Mouse (Mus musculus) hindbrain, embryonic 15.5 days (tissue): Measurements from ENCODE around the gene Pmfbp1. TPM values are rescaled to one million over a fixed set of nuclear protein-coding genes. Genes with fewer than 3 reads are reported as not detected.

ENCODE experiments used
- ATAC-seq: fragments of 200-750 bp; cut with Nextera tagmentation; 2 replicates; pipeline ENCODE4 v1.8.0; 2017; ENCODE audit warnings: low read depth, moderate number of reproducible peaks, moderate TSS enrichment; ENCODE audit not compliant: low FRiP score
- H3K27ac ChIP-seq: fragments of 300-500 bp; sonication (generic); replicated peaks from 2 replicates; pipeline ENCODE4 v1.5.1; 2015; ENCODE audit warnings: mild to moderate bottlenecking, inconsistent platforms
- H3K27me3 ChIP-seq: fragments of 300-500 bp; sonication (generic); 2 replicates; pipeline ENCODE4 v1.6.1; 2015; ENCODE audit warnings: control low read depth, inconsistent platforms
- H3K36me3 ChIP-seq: fragments of 300-500 bp; sonication (generic); 2 replicates; pipeline ENCODE4 v1.6.1; 2015; ENCODE audit warnings: control low read depth, inconsistent platforms
- H3K4me1 ChIP-seq: fragments of 300-500 bp; sonication (generic); replicated peaks from 2 replicates; pipeline ENCODE4 v1.6.1; 2015; ENCODE audit warnings: control low read depth, inconsistent platforms
- H3K4me2 ChIP-seq: fragments of 300-500 bp; sonication (generic); 2 replicates; pipeline ENCODE4 v1.6.1; 2015; ENCODE audit warnings: moderate library complexity, mild to moderate bottlenecking, inconsistent platforms
- H3K4me3 ChIP-seq: fragments of 300-500 bp; sonication (generic); 2 replicates; pipeline ENCODE4 v1.5.1; 2015; ENCODE audit warnings: mild to moderate bottlenecking, inconsistent platforms
- H3K9ac ChIP-seq: fragments of 300-500 bp; sonication (generic); 2 replicates; pipeline ENCODE4 v1.6.1; 2015; ENCODE audit warnings: inconsistent platforms
- H3K9me3 ChIP-seq: fragments of 300-500 bp; sonication (generic); 2 replicates; pipeline ENCODE4 v1.6.1; 2016; ENCODE audit warnings: control low read depth, inconsistent platforms
- WGBS: fragments of 180-500 bp; shearing (Covaris S2); methylation state at CpG from one replicate; pipeline ENCODE4 v1.1.7; 2015; 5-methylcytosine and 5-hydroxymethylcytosine counted together
- polyA plus RNA-seq: library from polyadenylated mRNA; unstranded; fragments of >200 nt; fragmentation: Nextera tagmentation; extraction: Ambion mirVana; gene quantifications from 2 replicates; pipeline ENCODE4 v1.2.1, GENCODE M21; 2015

Gene Pmfbp1
- polyA plus RNA-seq, 1 experiment from 2014 or later: 2.1 TPM

- no peak overlapping the region for H3K4me2 ChIP-seq
- ATAC-seq: no peak
- H3K27me3 ChIP-seq: no peaks in the 10 kb centered on the region
- no peaks in the 10 kb centered on the region for H3K36me3 ChIP-seq
- no peaks in the 10 kb centered on the region for H3K9me3 ChIP-seq
- H3K4me3 ChIP-seq: no peak overlapping the region
- no peak overlapping the region for H3K27ac ChIP-seq
- H3K4me1 ChIP-seq: no peaks in the 10 kb centered on the region
- WGBS: 91% methylated on average over 5 of the region's 5 CpGs
- no peak overlapping the region for H3K9ac ChIP-seq
Measured at GRCm38 (mm10) chr8:109505560-109505959, 11.7 kb downstream of the Pmfbp1 start.

DNA sequence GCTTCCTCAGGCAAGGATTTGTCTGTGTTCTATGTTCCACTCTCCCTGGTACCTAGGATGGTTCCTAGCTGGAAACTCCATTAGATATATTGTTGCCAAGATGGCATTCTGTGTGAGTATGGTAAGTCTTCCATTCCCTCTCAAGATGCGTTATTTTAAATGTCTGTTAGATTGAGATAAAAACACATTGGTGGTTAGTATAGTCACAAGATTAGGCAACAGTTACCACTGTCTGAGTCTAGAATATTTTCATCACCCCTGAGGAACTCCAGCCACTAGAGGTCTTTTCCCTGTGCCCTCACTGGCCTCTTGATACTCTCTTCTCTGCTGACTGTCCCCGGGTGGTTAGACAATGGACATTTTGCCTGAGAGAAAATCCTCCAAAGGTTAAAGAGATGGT, 30.2 kb downstream of the Pmfbp1 start:
- no peak overlapping the region for H3K4me2 ChIP-seq
- no peak overlapping the region for H3K4me3 ChIP-seq
- no peak overlapping the region for H3K27ac ChIP-seq
- H3K9me3 ChIP-seq: no peaks in the 10 kb centered on the region
- no peaks in the 10 kb centered on the region for H3K36me3 ChIP-seq
- WGBS: 82% methylated on average over 2 of the region's 2 CpGs
- no peak for ATAC-seq
- H3K9ac ChIP-seq: no peak overlapping the region
- H3K4me1 ChIP-seq: no peaks in the 10 kb centered on the region
- H3K27me3 ChIP-seq: no peaks in the 10 kb centered on the region

GRCm38 (mm10) chr8:109535140-109535990, 41.5 kb downstream of the Pmfbp1 start:
- no peak for ATAC-seq
- Histone ChIP-seq H3K4me2 (no peak overlapping the region), H3K27ac (no peak overlapping the region), H3K9me3 (no peaks in the 10 kb centered on the region), H3K4me3 (no peak overlapping the region), H3K36me3 (no peaks in the 10 kb centered on the region), H3K4me1 (0 out of 2 replicates have a peak, but pooled peaks cover 2% of the 10 kb centered on the region), H3K27me3 (no peaks in the 10 kb centered on the region), H3K9ac (no peak overlapping the region)
- 90% methylated on average over 19 of the region's 19 CpGs for WGBS

DNA sequence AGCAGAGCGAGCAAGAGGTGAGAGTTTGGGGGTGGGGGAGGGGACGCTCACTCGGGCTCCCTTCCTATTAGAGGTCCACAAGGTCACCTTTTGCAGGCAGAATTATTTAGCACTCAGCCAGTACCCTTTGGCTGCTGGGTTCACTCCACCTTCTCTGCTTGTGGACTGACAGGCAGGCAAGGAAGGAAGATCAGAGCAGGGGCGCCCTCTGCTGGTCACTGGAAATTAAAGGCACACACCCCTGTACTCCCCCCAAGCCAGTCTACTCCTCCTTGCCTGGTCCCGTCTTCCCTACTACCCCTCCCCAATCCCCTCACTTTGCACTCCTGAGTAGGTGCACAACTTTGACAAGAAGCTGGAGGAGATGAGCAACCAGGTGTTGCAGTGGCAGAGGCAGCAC, 42.9 kb downstream of the Pmfbp1 start:
- ATAC-seq: peak; percentile 90
- no peak overlapping the region for H3K4me3 ChIP-seq
- 0 out of 2 replicates have a peak overlapping the region, but pooled peaks have one; percentile 19 for H3K4me2 ChIP-seq
- H3K9me3 ChIP-seq: no peaks in the 10 kb centered on the region
- no peaks in the 10 kb centered on the region for H3K27me3 ChIP-seq
- no peaks in the 10 kb centered on the region for H3K36me3 ChIP-seq
- H3K9ac ChIP-seq: no peak overlapping the region
- H3K4me1 ChIP-seq: 0 out of 2 replicates have a peak, but pooled peaks cover 2% of the 10 kb centered on the region
- peak overlapping the region; percentile 67; the same call in 1 of the 2 replicates for H3K27ac ChIP-seq
- WGBS: 6% methylated on average over 5 of the region's 5 CpGs

- no peak overlapping the region for H3K9ac ChIP-seq
- H3K36me3 ChIP-seq: peaks cover 9% of the 10 kb centered on the region
- H3K4me2 ChIP-seq: no peak overlapping the region
- no peak for ATAC-seq
- no peaks in the 10 kb centered on the region for H3K27me3 ChIP-seq
- H3K9me3 ChIP-seq: no peaks in the 10 kb centered on the region
- no peak overlapping the region for H3K27ac ChIP-seq
- no peak overlapping the region for H3K4me3 ChIP-seq
- 75% methylated on average over 5 of the region's 5 CpGs for WGBS
- H3K4me1 ChIP-seq: no peaks in the 10 kb centered on the region
Measured at GRCm38 (mm10) chr8:109542165-109542564, 48.3 kb downstream of the Pmfbp1 start.

- Histone ChIP-seq H3K9ac (no peak overlapping the region), H3K4me1 (no peaks in the 10 kb centered on the region), H3K9me3 (no peaks in the 10 kb centered on the region), H3K4me3 (no peak overlapping the region), H3K27ac (no peak overlapping the region), H3K36me3 (peaks cover 16% of the 10 kb centered on the region), H3K27me3 (no peaks in the 10 kb centered on the region), H3K4me2 (no peak overlapping the region)
- WGBS: 90% methylated on average over 8 of the region's 8 CpGs
- no peak for ATAC-seq
Measured at GRCm38 (mm10) chr8:109542748-109543519, 49.1 kb downstream of the Pmfbp1 start.

DNA sequence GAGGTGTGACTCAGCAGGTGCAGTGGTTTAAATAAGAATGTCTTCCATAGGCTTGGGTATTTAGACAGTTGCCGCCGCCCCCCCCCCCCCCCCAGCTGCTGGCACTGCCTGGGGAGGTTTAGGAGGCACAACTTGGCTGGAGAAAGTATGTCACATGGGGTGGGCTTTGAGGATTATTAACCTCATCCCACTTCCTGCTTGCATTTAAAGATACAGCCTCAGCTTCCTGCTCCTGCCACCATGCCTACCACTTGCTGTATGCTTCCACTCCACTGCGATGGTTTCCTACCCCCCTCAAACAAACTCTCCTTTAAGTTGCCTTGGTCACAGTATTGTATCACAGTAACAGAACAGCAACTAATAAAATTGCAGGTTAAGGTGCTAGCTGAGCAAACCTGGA, 50.2 kb downstream of the Pmfbp1 start:
- no peaks in the 10 kb centered on the region for H3K27me3 ChIP-seq
- 43% methylated on average over 3 of the region's 3 CpGs for WGBS
- no peak overlapping the region for H3K9ac ChIP-seq
- H3K4me2 ChIP-seq: no peak overlapping the region
- no peak overlapping the region for H3K4me3 ChIP-seq
- H3K36me3 ChIP-seq: peaks cover 22% of the 10 kb centered on the region
- H3K9me3 ChIP-seq: no peaks in the 10 kb centered on the region
- no peak for ATAC-seq
- H3K4me1 ChIP-seq: no peaks in the 10 kb centered on the region
- no peak overlapping the region for H3K27ac ChIP-seq

DNA sequence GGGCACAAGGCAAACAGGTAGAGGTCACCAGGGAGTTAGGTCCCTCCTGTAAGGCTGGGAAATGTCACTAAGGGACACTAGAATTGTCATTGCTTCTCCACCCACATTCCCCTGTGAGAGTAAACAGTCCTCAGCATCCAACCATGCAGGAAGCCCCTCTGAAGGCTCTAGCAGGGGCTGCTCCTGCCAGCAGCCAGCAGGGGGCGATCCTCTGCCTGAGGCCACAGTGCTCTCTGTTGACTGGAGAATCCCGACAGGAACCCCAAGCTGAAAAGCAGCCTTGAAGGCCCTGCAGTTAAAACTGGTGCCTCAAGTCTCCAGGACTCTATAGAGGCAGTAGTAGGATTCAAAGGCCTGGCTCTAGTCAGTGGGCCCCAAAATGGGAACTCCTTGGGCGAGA, 57.8 kb downstream of the Pmfbp1 start:
- Histone ChIP-seq H3K36me3 (peaks cover 90% of the 10 kb centered on the region), H3K27me3 (no peaks in the 10 kb centered on the region), H3K9ac (no peak overlapping the region), H3K4me2 (no peak overlapping the region), H3K4me1 (no peaks in the 10 kb centered on the region), H3K27ac (no peak overlapping the region), H3K4me3 (no peak overlapping the region), H3K9me3 (no peaks in the 10 kb centered on the region)
- 41% methylated on average over 3 of the region's 3 CpGs for WGBS
- no peak for ATAC-seq

- WGBS: 78% methylated on average over 2 of the region's 2 CpGs
- no peak overlapping the region for H3K4me3 ChIP-seq
- H3K27me3 ChIP-seq: no peaks in the 10 kb centered on the region
Measured at GRCm38 (mm10) chr8:109563881-109564280, 70.1 kb downstream of the Pmfbp1 start.

GRCm38 (mm10) chr8:109564766-109565165, 70.9 kb downstream of the Pmfbp1 start:
- H3K4me1 ChIP-seq: peaks cover 22% of the 10 kb centered on the region
- H3K4me2 ChIP-seq: peak overlapping the region; percentile 79
- H3K9me3 ChIP-seq: no peaks in the 10 kb centered on the region
- peak overlapping the region; percentile 80 for H3K9ac ChIP-seq
- WGBS: 7% methylated on average over 10 of the region's 10 CpGs
- H3K27me3 ChIP-seq: no peaks in the 10 kb centered on the region
- no peak for ATAC-seq
- peak overlapping the region; percentile 74 for H3K4me3 ChIP-seq
- peaks cover 25% of the 10 kb centered on the region for H3K36me3 ChIP-seq
- H3K27ac ChIP-seq: peak overlapping the region; percentile 87

More at GRCm38 (mm10) chr8:109563881-109564280, 70.1 kb downstream of the Pmfbp1 start:
- H3K36me3 ChIP-seq: peaks cover 33% of the 10 kb centered on the region
- peaks cover 22% of the 10 kb centered on the region for H3K4me1 ChIP-seq
- ATAC-seq: no peak
- no peak overlapping the region for H3K9ac ChIP-seq
- no peak overlapping the region for H3K4me2 ChIP-seq
- H3K27ac ChIP-seq: no peak overlapping the region
- no peaks in the 10 kb centered on the region for H3K9me3 ChIP-seq

GRCm38 (mm10) chr8:109565498-109566333, 71.9 kb downstream of the Pmfbp1 start, which contains the start of the genes Dhx38 and Txnl4b:
TSS of gene Dhx38 (minus strand) at chr8:109565861.
TSS of gene Txnl4b (plus strand) at chr8:109565892.
- Histone ChIP-seq H3K4me3 (peak within 1 kb of the TSS; percentile 74), H3K36me3 (peaks cover 15% of the 10 kb centered on the region), H3K4me1 (peaks cover 22% of the 10 kb centered on the region), H3K27ac (peak within 1 kb of the TSS; percentile 87), H3K4me2 (peak within 1 kb of the TSS; percentile 79), H3K27me3 (no peaks in the 10 kb centered on the region), H3K9ac (peak within 1 kb of the TSS; percentile 80), H3K9me3 (no peaks in the 10 kb centered on the region)
- ATAC-seq: peak; percentile 100
- WGBS: under 1% methylated on average over 52 of the region's 52 CpGs
